Mouse (Mus musculus) urinary bladder, postnatal 4 days (tissue): Measurements from ENCODE around the gene Hipk3.
A peak's percentile ranks its signal among the peaks of the same experiment; 100 is the strongest.

Experiments
- DNase-seq, 2 experiments: peaks; one replicate each; pipeline ENCODE4 v3.0.0; 2021 to 2022; ENCODE audit warnings: low spot score in 2 of 2

Gene Hipk3

DNA sequence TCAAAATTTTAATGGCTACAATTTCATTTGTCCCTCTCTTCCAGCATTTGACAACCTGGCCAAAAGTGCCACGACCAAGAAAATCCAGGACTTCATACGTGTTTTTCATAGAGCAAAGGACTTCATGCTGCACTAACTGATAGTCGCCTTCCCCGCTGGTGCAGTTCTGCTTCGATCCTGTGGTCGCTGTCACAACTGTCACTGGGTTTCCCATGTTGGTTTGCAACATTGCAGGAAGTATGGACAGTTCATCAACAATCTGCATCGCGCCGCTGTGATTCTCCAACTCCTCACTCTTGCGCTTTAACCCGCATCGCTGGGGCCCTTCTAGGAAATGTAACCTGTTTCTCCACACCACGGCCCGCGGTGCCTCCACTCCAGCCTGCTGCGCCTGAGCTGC lies 23.1 kb downstream of the Hipk3 start:
- no peak for DNase-seq

DNA sequence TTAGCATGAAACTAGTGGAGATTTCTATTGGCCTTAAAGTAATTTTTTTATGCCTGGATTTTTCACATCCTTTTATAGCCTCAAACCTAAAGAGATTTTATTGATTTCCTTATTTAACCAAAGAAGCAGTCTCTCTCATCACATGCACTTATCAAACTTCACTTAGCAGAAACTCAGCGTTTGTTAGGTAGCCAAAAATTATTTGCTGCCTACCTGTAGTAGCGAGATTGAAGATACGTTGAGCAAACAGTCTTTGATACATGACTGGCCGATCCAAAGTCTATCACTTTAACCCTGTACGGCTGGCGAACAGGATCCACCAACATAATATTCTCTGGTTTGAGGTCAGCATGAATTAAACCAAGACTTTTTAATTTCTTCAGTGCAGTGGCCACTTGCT lies 23.7 kb downstream of the Hipk3 start:
- DNase-seq = no peak

DNA sequence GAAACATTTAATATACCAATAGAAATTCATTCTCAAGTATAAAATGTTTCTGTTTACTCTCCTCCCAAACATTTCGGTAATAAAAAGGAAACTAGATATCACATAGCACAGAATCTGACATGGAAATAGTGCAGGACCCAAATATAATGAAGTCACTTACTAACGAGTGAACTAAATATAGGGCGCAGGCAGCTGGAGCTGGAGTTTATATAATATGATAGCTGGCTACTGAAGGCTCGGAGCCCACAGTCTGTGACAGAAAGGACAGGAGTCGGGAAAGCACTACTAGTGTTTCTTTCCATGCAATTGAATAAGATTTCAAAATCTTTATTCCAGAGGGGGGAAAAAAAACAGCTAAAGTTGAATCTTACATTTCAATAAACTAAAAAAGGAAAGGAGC lies 25.8 kb downstream of the Hipk3 start:
- DNase-seq = no peak

DNA sequence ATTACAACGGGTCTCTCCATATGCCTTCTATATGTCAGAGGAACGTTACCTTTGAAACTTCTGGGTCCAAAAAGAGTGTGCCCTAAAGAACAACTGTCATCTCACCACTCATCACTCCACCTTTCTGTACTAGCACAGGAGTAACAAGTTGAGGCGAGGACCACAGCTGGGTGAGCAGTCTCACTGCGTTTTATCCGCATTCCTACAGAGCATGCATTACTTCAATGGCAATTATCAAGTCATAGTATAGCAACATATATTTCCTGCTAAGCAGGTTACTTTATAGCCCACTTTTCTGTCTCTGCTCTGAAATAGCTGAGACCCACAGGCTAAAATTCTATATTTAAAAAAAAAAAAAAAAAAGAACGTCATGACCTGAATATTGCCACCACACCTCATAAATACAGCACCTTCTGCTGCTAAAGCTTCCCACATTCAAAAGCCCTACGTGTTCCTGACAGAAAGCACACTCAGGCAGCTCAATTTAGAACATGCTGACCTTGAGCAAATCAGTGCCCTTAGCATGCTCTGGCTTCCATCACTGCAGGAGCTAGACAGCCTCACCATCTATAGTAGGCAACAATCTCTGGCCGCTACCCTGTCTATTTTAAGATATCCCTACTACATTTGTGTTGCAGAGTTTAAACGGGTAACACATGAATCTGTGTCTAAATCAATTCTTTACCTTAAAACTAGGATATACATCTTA lies 27.2 kb downstream of the Hipk3 start:
- no peak for DNase-seq

DNA sequence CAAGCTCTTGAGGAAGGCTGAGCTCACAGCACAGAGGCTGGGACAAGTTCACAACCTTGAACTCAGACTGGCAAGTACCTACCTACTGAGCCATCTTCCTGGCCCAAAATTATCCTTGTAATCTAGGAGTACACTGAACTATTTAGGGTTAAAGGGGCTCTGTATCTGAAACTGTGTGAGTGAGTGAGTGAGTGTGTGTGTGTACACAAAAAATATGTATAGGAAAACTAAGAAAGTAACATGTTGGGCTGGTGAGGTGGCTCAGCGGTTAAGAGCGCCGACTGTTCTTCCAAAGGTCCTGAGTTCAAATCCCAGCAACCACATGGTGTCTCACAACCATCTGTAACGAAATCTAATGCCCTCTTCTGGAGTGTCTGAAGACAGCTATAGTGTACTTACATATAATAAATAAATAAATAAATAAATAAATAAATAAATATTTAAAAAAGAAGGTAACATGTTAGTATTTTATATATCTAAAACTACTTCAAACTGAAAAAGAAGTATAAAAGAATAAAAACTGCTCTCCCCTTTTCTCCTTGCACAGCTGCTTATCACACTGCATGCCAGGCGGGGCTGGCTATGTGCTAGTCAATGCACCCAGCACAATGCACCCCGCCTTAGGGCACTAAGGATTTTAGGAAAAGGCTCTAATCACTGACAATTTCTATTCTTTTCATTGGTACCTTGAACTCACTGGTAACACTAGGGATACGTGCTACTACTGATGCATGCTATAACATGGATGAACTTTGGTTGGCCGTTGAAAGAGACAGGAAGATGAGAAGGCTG lies 28.4 kb downstream of the Hipk3 start:
- no peak for DNase-seq

DNA sequence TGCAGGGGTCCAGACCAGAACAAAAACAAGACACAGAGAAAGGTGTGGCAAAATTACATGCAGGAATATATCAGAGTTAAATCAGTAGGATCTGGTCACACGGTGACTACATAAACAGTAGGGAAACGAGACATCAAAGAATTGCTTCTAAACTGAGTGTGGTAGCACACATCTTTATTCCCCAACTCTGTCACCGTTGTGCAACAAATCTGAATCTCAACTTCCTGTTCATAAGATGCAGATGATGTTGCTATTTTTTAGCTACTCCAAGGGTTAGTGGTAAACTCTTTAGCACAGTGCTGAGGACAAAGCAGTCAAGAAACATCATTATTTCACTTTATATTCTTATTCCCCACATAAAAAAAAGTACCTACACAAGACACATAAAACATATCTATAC lies 34.2 kb downstream of the Hipk3 start:
- DNase-seq = no peak

DNA sequence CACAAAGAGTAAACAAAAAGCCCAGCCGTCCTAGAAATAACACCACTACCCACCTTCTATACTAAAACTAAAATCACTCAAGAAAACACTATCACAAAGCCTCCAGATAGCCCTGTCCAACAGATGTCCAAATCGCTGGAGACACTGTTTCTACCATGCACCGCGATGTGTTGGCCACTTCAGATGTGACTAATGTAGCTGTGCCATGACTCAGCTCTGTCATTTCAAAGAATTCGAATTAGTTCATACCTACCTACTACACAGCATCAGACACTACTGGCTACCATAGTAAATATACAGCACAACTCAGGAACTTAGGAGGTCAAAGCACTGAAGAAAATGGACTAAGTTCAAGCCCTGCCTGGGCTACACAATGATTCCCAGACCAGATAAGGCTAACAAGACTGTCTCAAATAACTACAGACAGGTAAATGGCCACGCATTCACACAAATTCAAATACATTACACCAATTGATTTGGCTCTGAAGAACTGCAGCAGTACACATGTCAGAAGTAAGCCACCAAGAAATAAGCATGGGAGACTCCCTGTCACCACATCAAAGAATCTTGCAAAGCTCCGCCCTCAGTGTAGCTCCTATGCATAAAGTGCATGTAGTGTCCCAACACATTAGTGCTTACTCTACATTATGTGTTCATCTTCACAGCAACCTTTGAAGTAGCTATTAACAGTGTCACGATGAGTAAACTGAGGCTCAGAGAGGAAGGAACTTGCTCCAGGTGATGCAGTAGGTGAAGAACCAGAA lies 35.5 kb downstream of the Hipk3 start:
- DNase-seq = no peak

DNA sequence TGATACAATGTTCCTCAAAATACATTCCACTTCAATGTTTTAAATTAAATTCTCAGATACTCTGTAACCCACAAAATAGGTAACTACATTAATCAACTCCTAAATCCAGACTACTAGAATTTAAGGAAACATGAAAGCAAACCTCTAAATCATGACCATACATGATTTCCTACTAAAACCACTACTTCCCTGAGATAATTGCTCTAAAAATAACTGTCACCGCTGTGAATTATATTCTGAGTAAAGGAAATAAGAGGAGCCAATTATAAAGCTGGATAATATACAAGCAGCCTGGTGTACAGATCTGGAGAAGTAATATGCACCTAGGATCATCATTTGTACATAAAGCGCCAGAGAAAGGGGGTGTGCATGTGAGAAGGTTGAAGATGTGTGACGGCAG lies 37.1 kb downstream of the Hipk3 start:
- no peak for DNase-seq

DNA sequence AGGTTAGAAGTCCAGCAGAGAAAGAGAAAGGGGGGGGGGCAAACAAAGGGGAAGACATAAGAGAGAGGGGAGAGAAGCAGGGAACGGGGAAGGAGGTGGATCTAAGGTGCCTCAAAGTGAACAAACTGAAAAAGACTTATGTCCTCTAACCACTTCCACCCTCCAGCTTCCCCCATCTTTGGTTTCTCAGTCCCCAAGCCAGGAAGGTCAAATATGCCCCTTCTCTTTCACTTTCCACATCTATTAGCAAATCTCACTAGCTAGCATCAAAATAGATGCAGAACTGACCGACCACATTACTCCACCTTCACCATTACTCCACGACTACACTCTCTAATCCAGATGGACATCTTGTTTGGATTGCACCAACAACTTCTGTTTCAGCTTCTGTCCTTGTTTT lies 43.6 kb downstream of the Hipk3 start:
- no peak for DNase-seq

DNA sequence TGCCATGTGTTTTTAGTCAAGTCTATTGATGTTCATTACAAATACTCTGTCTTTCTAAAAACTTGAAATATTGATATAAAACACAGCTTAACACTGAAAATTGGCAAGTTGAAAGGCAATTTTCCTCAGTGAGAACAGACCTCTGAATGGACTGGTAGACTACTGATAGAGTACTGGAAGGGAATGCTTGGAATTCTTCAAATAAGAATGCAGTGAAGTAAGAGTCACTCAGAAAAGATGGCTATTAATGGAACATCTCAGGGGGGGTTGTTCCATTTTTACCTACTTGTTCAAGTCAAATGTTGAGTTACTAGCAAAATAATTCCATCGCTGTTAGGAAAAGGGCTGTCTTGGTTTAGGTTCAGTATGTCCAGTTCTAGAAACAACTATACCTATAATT lies 45.1 kb downstream of the Hipk3 start:
- DNase-seq = no peak

DNA sequence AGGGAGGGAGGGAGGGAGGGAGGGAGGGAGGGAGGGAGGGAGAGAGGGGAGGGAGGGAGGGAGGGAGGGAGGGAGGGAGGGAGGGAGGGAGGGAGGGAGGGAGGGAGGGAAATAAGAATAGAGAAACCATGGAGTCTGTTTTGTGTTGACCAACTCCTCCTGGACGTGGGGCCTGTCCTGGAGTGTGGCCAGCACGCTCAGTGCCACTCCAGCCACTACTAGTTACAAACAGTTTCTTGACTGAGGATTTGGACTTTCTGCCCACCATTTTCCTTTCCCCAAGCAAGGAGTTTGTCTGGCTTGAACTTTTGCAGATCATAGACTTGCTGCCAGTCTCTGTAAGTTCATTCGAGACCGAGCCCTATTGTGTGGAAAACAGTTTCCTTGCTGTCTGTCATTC lies 46.0 kb downstream of the Hipk3 start:
- DNase-seq = no peak

DNA sequence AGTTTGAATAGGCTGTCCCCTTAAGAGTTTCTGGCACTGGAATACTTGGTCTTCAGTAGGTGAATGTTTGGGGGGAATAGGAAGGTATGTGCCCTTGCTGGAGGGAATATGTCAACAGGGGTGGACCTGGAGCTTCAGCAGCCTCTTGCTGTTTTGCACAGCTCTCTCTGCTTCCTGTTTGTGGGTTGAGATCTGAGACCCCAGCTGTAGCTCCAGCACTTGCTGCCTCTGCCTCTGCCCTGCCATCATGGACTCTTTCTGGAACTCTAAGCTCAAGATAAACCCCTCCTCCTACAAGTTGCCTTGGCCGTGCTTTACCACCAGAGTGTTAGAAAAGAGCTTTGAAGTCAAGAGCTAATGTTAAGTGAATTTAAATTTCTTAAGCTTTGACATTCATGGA lies 48.2 kb downstream of the Hipk3 start:
- DNase-seq = no peak

DNA sequence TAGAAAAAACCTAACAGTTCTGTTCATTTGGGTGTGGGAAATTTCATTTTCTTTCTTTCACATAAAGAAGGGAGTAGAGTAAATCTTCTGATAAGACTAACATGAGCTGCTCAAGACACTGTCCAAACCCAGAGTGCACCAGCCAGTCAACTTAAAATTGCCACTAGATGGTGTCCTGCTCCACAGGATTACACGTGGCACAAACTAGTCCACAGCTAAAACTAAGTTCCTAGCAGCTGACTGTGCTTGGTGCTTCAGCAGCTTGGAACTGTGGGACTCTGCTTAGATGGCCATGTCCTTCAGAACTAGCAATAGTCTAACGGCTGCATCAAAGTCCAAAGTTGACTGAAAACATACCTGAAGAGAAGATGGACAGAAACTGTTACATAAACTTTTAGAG lies 49.5 kb downstream of the Hipk3 start:
- peak in 1 of 2 experiments; percentile 42 for DNase-seq

DNA sequence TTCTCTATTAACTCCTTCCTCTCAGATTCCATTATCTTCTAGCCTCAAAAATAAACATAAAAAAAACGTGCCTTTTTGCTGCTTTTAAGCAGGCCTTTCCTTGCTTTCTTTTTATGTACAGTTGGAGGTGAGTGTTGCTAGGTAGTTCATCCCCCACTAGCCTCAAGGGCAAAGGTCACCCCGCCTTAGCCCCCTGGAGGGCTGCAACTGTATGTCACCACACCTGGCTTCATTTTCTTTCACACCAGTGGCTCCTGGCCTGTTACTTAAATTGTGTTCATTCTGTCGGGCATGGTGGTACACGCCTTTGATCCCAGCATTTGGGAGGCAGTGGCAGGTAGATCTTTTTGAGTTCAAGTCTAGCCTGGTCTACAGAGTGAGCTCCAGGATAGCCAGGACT lies 51.9 kb downstream of the Hipk3 start:
- DNase-seq = no peak

DNA sequence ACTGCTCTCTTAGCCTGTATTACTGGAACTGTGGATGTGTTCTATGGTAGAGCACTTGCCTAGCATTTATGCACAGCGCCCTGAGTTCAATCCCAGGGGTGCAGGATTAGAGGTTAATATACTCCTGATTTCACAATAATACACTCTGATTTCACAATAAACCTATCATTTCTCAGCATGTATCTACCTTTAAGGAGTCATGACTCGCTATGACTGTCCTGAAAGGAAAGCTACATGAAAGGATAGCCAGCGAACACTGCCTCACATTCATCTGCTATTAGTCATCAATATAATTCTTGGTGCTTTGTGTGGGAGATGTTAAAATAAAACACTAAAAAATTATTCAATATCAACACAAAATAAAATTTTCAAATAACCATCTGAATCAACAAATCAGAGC lies 58.0 kb downstream of the Hipk3 start:
- no peak for DNase-seq

DNA sequence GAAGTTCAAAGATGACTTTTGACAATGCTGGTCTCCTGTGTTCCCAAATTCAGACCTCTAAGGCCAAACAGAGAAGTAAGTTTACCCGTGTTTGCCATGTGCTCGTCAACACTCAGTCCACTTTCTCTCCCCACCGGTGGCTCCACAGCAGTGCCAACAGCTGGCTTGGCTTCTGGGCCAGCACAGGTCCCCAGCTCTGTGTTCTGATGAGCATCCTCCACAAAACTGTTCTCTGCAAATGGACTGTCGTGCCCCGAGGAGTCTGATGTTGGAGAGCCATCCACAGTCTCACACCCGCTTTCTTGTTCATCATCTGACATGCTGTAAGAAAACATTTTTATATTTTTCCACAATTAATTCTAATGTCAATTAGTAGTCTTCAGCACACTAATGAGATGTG lies 63.2 kb downstream of the Hipk3 start:
- DNase-seq = peak in 1 of 2 experiments; percentile 56

DNA sequence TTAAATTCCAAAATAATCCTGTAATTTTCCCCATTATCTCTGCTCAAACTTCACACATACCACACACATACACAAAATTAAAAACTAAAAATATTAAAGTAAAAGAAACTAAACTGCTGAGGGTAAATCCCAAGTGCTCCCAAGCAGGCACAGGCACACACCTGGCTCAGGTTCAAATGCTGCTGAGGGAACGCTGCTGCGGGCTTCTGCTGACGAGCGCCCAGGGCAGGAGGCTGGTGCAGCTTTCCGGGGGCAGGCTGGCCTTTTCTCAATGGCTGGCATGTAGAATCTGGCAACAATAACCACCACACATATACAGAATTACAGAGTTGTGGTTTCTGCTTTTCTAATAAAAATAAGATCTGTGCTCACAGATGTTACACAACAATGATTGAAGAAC lies 63.7 kb downstream of the Hipk3 start:
- DNase-seq = peak in 1 of 2 experiments; percentile 55

DNA sequence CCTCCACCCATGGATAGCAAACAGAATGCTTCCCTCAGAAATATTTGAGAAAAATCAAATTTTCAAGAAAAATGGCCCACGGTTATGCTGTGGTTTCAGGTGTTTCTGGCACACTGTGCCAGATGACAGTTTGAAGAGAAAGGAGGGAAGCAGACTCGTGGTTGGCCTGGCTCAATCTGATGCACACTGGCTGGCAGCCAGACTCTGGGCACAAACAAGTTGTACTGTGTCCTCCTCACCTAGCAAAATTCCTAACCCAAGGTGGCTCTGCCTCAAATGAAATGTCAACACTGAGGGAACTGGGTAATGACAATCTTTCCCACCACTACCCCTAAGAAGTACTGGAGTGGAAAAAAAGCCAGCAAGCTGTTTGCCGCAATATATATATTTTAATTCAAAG lies 68.1 kb downstream of the Hipk3 start:
- DNase-seq = no peak

DNA sequence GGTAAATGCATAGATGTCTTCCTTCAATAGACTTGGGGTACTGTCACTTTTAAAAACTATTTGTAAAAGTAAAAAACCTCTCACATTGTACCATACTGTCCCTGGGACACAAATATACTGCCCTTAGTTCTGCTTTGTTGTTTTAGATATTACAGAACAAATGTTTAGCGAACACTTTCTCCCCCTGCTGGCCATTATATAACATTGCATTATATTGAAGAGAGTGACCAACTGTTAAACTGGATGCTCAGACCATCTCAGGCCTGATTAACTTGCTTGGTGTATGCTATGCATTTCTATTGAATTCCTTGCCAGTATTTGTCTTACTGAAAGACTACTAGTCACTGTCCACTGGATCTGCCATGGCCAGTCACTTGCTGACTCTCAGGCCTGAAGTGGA lies 72.0 kb downstream of the Hipk3 start:
- no peak for DNase-seq

DNA sequence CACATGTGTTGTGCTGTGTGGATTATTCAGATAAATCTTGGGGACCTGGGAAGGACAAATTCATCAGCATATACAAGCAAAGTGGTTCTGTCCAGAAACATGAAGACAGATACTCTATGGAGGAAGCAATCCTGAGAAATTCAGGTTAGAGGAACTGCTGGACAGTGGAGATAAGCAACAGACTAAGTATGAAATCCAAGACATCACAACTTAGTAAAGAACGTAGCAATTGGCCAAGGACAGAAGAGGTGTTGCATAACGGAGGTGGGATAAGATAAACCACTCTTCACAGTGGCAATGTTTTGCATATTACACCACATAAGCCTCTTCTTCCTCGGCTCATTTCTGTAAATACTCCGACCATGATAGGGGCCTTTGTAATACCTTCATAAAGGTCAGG lies 73.4 kb downstream of the Hipk3 start:
- no peak for DNase-seq

DNA sequence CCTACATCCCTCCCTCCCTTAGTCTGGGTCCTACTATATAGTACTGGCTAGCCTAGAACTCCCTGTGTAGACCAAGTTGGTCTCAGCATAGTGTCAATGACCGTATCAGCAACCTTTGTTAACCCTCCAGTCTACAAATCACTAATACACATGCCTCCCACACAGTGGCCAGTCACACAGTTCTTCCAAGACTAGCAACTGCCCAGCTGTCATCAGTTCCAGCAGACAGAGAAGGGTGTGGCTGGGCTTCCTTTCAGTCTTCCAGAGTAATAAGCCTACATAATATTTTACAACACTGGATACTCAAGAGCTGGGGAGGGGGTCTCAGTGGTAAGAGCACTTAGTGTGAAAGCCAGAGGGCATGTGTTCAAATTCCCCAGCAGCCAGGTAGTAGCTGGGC lies 74.2 kb downstream of the Hipk3 start:
- DNase-seq = no peak

DNA sequence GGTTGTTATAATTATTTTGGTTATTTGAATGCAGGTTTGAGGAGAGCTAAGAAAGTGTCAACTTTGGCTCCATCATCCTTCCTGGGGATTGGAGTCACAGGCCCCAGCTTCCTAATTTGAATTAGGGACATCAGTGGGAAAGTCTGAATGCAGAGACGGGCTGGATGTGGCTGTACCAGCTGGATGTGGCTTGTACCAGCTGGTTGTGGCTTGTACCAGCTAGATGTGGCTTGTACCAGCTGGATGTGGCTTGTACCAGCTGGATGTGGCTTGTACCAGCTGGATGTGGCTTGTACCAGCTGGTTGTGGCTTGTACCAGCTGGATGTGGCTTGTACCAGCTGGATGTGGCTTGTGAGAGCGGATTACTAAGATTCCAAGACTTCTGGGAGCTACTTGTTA lies 74.8 kb downstream of the Hipk3 start:
- DNase-seq = no peak

DNA sequence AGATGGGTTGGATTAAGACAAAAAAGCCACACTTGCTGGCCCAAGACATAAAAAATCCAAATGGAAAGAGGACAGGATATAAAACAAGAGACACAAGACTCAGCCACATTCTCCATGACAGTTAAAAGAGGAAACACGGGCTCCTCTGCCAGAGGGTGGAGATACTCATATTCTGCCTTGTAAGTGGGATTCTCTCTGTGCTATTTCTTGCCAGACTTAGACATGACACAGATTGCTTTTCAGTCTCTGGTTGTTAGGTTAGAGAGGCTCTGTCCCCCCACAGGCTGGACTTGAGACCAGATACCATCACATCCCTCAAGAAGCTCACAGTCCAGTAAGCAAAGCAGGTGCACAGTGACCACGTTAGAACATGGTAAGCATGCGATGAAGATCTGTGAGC lies 81.2 kb downstream of the Hipk3 start:
- no peak for DNase-seq
